Mouse (Mus musculus) MEL (cell line): ENCODE data around the gene Gstt2. TPM values are rescaled to one million over a fixed set of nuclear protein-coding genes. Genes with fewer than 3 reads are reported as not detected.

Experiments
- DNase-seq: peaks from one replicate; pipeline ENCODE4 v3.0.0; 2011; ENCODE audit warnings: low read depth, low spot score
- H3K27ac ChIP-seq: 2 replicates; pipeline ENCODE4 v1.5.1; 2012; ENCODE audit warnings: low read depth, mild to moderate bottlenecking, control low read depth, low read length, moderate library complexity; ENCODE audit not compliant: control insufficient read depth
- H3K27me3 ChIP-seq, 2 experiments: fragments of 150-350 bp in 1 of 2; sonication (generic) in 1 of 2; 2 replicates each; pipeline ENCODE4 v1.6.1; 2012; ENCODE audit warnings: low read length in 2 of 2, mild to moderate bottlenecking in 2 of 2, improper control_type of control experiment in 1 of 2, moderate library complexity in 1 of 2; ENCODE audit not compliant: insufficient read depth in 2 of 2, control insufficient read depth in 1 of 2
- H3K36me3 ChIP-seq, 2 experiments: 2 replicates each; pipeline ENCODE4 v1.6.1; 2012 to 2014; ENCODE audit warnings: low read length in 2 of 2, improper control_type of control experiment in 1 of 2, inconsistent platforms in 1 of 2, mild to moderate bottlenecking in 1 of 2; ENCODE audit not compliant: insufficient read depth in 2 of 2, control insufficient read depth in 1 of 2
- H3K4me1 ChIP-seq, 2 experiments: fragments of 150-350 bp in 1 of 2; sonication (generic) in 1 of 2; 2 replicates each; pipeline ENCODE4 v1.6.1; 2012; ENCODE audit warnings: low read length in 2 of 2, improper control_type of control experiment in 1 of 2, mild to moderate bottlenecking in 1 of 2; ENCODE audit not compliant: insufficient read depth in 2 of 2, control insufficient read depth in 1 of 2
- H3K4me3 ChIP-seq, 2 experiments: fragments of 150-350 bp in 1 of 2; sonication (generic) in 1 of 2; 2 replicates each; pipeline ENCODE4 v1.5.1; 2012; ENCODE audit warnings: low read depth in 2 of 2, low read length in 2 of 2, mild to moderate bottlenecking in 2 of 2, moderate library complexity in 2 of 2, control low read depth in 1 of 2, improper control_type of control experiment in 1 of 2; ENCODE audit not compliant: control insufficient read depth in 1 of 2, insufficient read depth in 1 of 2
- H3K79me2 ChIP-seq: 2 replicates; pipeline ENCODE4 v1.6.1; 2012; ENCODE audit warnings: mild to moderate bottlenecking, low read length, moderate library complexity; ENCODE audit not compliant: control insufficient read depth, poor library complexity, insufficient read depth
- H3K9ac ChIP-seq: 2 replicates; pipeline ENCODE4 v1.6.1; 2012; ENCODE audit warnings: low read depth, mild to moderate bottlenecking, control low read depth, low read length, moderate library complexity; ENCODE audit not compliant: control insufficient read depth, poor library complexity, severe bottlenecking
- H3K9me3 ChIP-seq: fragments of 150-350 bp; sonication (generic); replicated peaks from 2 replicates; pipeline ENCODE4 v1.6.1; 2012; ENCODE audit warnings: mild to moderate bottlenecking, low read length, improper control_type of control experiment, moderate library complexity; ENCODE audit not compliant: insufficient read depth
- CTCF ChIP-seq, 3 experiments: IDR thresholded peaks in 2 of 3; conservative IDR thresholded peaks in 1 of 3; 2 replicates each; pipeline ENCODE4 v1.5.1; 2011 to 2012; ENCODE audit warnings: low read length in 3 of 3, low read depth in 2 of 3, mild to moderate bottlenecking in 2 of 3, improper control_type of control experiment in 1 of 3, inconsistent platforms in 1 of 3, mixed read lengths in 1 of 3, moderate library complexity in 1 of 3; ENCODE audit not compliant: control insufficient read depth in 1 of 3, insufficient read depth in 1 of 3, poor library complexity in 1 of 3, severe bottlenecking in 1 of 3
- ELF1 ChIP-seq: IDR thresholded peaks from 2 replicates; pipeline ENCODE4 v1.6.1; 2014; ENCODE audit warnings: low read depth, mild to moderate bottlenecking, inconsistent platforms, low read length, improper control_type of control experiment, moderate library complexity
- HCFC1 ChIP-seq: IDR thresholded peaks from 2 replicates; pipeline ENCODE4 v1.6.1; 2012; ENCODE audit warnings: low read depth, mild to moderate bottlenecking, inconsistent platforms, low read length, improper control_type of control experiment, moderate library complexity
- JUND ChIP-seq: IDR thresholded peaks from 2 replicates; pipeline ENCODE4 v1.6.1; 2011; ENCODE audit warnings: low read depth, mild to moderate bottlenecking, improper control_type of control experiment, low read length
- MAX ChIP-seq: IDR thresholded peaks from 2 replicates; pipeline ENCODE4 v1.6.1; 2011; ENCODE audit warnings: low read length, improper control_type of control experiment
- MEF2A ChIP-seq: IDR thresholded peaks from 2 replicates; pipeline ENCODE4 v1.6.1; 2014; ENCODE audit warnings: low read depth, mild to moderate bottlenecking, inconsistent platforms, low read length, improper control_type of control experiment; ENCODE audit not compliant: poor library complexity, insufficient replicate concordance, severe bottlenecking; ENCODE audit errors: extremely low read depth
- MXI1 ChIP-seq: IDR thresholded peaks from 2 replicates; pipeline ENCODE4 v1.6.1; 2011; ENCODE audit warnings: mild to moderate bottlenecking, low read depth, low read length, improper control_type of control experiment
- MYB ChIP-seq: IDR thresholded peaks from 2 replicates; pipeline ENCODE4 v1.6.1; 2011; ENCODE audit warnings: mild to moderate bottlenecking, low read depth, low read length, improper control_type of control experiment
- RAD21 ChIP-seq: IDR thresholded peaks from 2 replicates; pipeline ENCODE4 v1.6.1; 2011; ENCODE audit warnings: mild to moderate bottlenecking, low read depth, low read length, improper control_type of control experiment
- SIN3A ChIP-seq: IDR thresholded peaks from 2 replicates; pipeline ENCODE4 v1.6.1; 2012; ENCODE audit warnings: low read length, improper control_type of control experiment, inconsistent platforms
- TAL1 ChIP-seq: IDR thresholded peaks from 2 replicates; pipeline ENCODE4 v1.6.1; 2012; ENCODE audit warnings: mild to moderate bottlenecking, inconsistent platforms, low read length, moderate library complexity, mixed read lengths
- UBTF ChIP-seq: IDR thresholded peaks from 2 replicates; pipeline ENCODE4 v1.6.1; 2012; ENCODE audit warnings: low read depth, mild to moderate bottlenecking, inconsistent platforms, low read length, improper control_type of control experiment, moderate library complexity, borderline replicate concordance; ENCODE audit not compliant: insufficient read depth
- USF1 ChIP-seq: IDR thresholded peaks from 2 replicates; pipeline ENCODE4 v1.6.1; 2014; ENCODE audit warnings: low read depth, mild to moderate bottlenecking, inconsistent platforms, low read length, improper control_type of control experiment, moderate library complexity
- USF2 ChIP-seq, 2 experiments: IDR thresholded peaks; 2 replicates each; pipeline ENCODE4 v1.6.1; 2011 to 2012; ENCODE audit warnings: improper control_type of control experiment in 2 of 2, low read length in 2 of 2, borderline replicate concordance in 1 of 2, inconsistent platforms in 1 of 2, low read depth in 1 of 2, mild to moderate bottlenecking in 1 of 2; ENCODE audit not compliant: insufficient read depth in 1 of 2
- ZMIZ1 ChIP-seq: IDR thresholded peaks from 2 replicates; pipeline ENCODE4 v1.6.1; 2012; ENCODE audit warnings: low read depth, mild to moderate bottlenecking, inconsistent platforms, low read length, improper control_type of control experiment, moderate library complexity
- polyA plus RNA-seq, 2 experiments: library from polyadenylated mRNA; stranded (reverse) in 1 of 2; unstranded in 1 of 2; fragments of >175 nt in 1 of 2; fragments of >200 nt in 1 of 2; gene quantifications; 2 replicates each; pipeline versions ENCODE4 v1.2.1 to v1.2.4; 2012; ENCODE audit warnings: low replicate concordance in 2 of 2, low read depth in 1 of 2; ENCODE audit not compliant: insufficient read length in 2 of 2, insufficient read depth in 1 of 2, missing spikeins in 1 of 2
- total RNA-seq: library from RNA; depleted of rRNA; stranded (reverse); fragments of 300-350 nt; gene quantifications from 2 replicates; pipeline ENCODE4 v1.2.3, GENCODE M21; 2012

The Gstt2 gene
- total and polyA plus RNA-seq, 3 experiments = 4.3 to 10.9 TPM; not detected in 1

GRCm38 (mm10) chr10:75797619-75798175 is 39.5 kb downstream of the Gstt2 start:
- Histone ChIP-seq H3K9me3 (no peaks in the 10 kb centered on the region), H3K27me3 (peaks cover 0 to under 1% of the 10 kb centered on the region in 2 experiments; a peak in 3 of 4 replicates), H3K4me3 (peak overlapping the region; percentile 61 to 97), H3K27ac (no peak overlapping the region), H3K36me3 (peaks cover 0 to 2% of the 10 kb centered on the region in 2 experiments; a peak in 1 of 4 replicates), H3K4me1 (peaks cover 0 to 10% of the 10 kb centered on the region in 2 experiments; a peak in 3 of 4 replicates), H3K79me2 (no peaks in the 10 kb centered on the region), H3K9ac (peak overlapping the region; percentile 46)
- TF ChIP-seq HCFC1 = no peak
- no peak for TF ChIP-seq CTCF (IDR thresholded peaks at IDR 0.05 in 2 of 3, conservative IDR thresholded peaks at IDR 0.05 in 1 of 3; ENCODE audit: control insufficient read depth in 1 of 3, insufficient read depth in 1 of 3, low read depth in 2 of 3, low read length in 3 of 3, poor library complexity in 1 of 3, severe bottlenecking in 1 of 3)
- TF ChIP-seq SIN3A = peak; percentile 42; the same call in 1 of the 2 replicates
- DNase-seq = peak; percentile 56

GRCm38 (mm10) chr10:75796731-75797516 is 40.3 kb downstream of the Gstt2 start:
- Histone ChIP-seq H3K9ac (no peak overlapping the region), H3K36me3 (peaks cover 0 to 2% of the 10 kb centered on the region in 2 experiments; a peak in 1 of 4 replicates), H3K4me3 (no peak overlapping the region; a peak in 2 of 4 replicates), H3K79me2 (no peaks in the 10 kb centered on the region), H3K27ac (no peak overlapping the region), H3K4me1 (peaks cover 0 to 10% of the 10 kb centered on the region in 2 experiments; a peak in 3 of 4 replicates), H3K9me3 (no peaks in the 10 kb centered on the region), H3K27me3 (no peaks in the 10 kb centered on the region; a peak in 3 of 4 replicates)
- TF ChIP-seq MEF2A (no peak), HCFC1 (no peak), RAD21 (no peak), USF1 (no peak), UBTF (no peak), ELF1 (no peak), MXI1 (no peak), ZMIZ1 (no peak), TAL1 (no peak), JUND (no peak), MAX (no peak), MYB (no peak), USF2 (IDR thresholded peaks at IDR 0.05; ENCODE audit: borderline replicate concordance in 1 of 2, insufficient read depth in 1 of 2, low read depth in 1 of 2, low read length in 2 of 2) (no peak)
- DNase-seq = no peak
